Mouse (Mus musculus) forebrain, embryonic 16.5 days (tissue): ENCODE results near the gene Atg7. TPM values are rescaled to one million over a fixed set of nuclear protein-coding genes. Genes with fewer than 3 reads are reported as not detected.

Source experiments
- ATAC-seq: fragments of 200-750 bp; cut with Nextera tagmentation; 2 replicates; pipeline ENCODE4 v1.8.0; 2017; ENCODE audit warnings: mild to moderate bottlenecking, moderate library complexity
- H3K27ac ChIP-seq: fragments of 300-500 bp; sonication (generic); 2 replicates; pipeline ENCODE4 v1.5.1; 2014; ENCODE audit warnings: low read length, control low read depth
- H3K27me3 ChIP-seq: fragments of 300-500 bp; sonication (generic); replicated peaks from 2 replicates; pipeline ENCODE4 v1.6.1; 2014; ENCODE audit warnings: low read length; ENCODE audit not compliant: control insufficient read depth, insufficient read depth
- H3K36me3 ChIP-seq: fragments of 300-500 bp; sonication (generic); 2 replicates; pipeline ENCODE4 v1.6.1; 2014; ENCODE audit not compliant: control insufficient read depth, insufficient read depth
- H3K4me1 ChIP-seq: fragments of 300-500 bp; sonication (generic); replicated peaks from 2 replicates; pipeline ENCODE4 v1.6.1; 2014; ENCODE audit warnings: low read length; ENCODE audit not compliant: control insufficient read depth, insufficient read depth
- H3K4me2 ChIP-seq: fragments of 300-500 bp; sonication (generic); 2 replicates; pipeline ENCODE4 v1.6.1; 2014; ENCODE audit warnings: mild to moderate bottlenecking, low read length, control low read depth
- H3K4me3 ChIP-seq: fragments of 300-500 bp; sonication (generic); replicated peaks from 2 replicates; pipeline ENCODE4 v1.5.1; 2014; ENCODE audit warnings: mild to moderate bottlenecking, low read length, control low read depth
- H3K9ac ChIP-seq: fragments of 300-500 bp; sonication (generic); replicated peaks from 2 replicates; pipeline ENCODE4 v1.6.1; 2014; ENCODE audit warnings: low read depth, low read length, control low read depth
- H3K9me3 ChIP-seq: fragments of 300-500 bp; sonication (generic); 2 replicates; pipeline ENCODE4 v1.6.1; 2016; ENCODE audit warnings: low read length; ENCODE audit not compliant: control insufficient read depth
- WGBS: fragments of 180-500 bp; shearing (Covaris S2); extraction: QIAGEN DNeasy Blood & Tissue Kit; methylation state at CpG from one replicate; pipeline ENCODE4 v1.1.7; 2014; 5-methylcytosine and 5-hydroxymethylcytosine counted together
- polyA plus RNA-seq: library from polyadenylated mRNA; unstranded; fragments of >200 nt; fragmentation: Nextera tagmentation; extraction: Ambion mirVana; gene quantifications from 2 replicates; pipeline ENCODE4 v1.2.1, GENCODE M21; 2015

Gene Atg7
- polyA plus RNA-seq, 1 experiment from 2014 or later, result 23.2 TPM

- Histone ChIP-seq H3K4me3 (no peak overlapping the region), H3K27ac (no peak overlapping the region), H3K4me1 (peaks cover 3% of the 10 kb centered on the region; the same call in 1 of the 2 replicates), H3K9ac (no peak overlapping the region), H3K9me3 (no peaks in the 10 kb centered on the region), H3K27me3 (no peaks in the 10 kb centered on the region), H3K36me3 (no peaks in the 10 kb centered on the region), H3K4me2 (no peak overlapping the region)
- 94% methylated on average over 7 of the region's 7 CpGs for WGBS
- ATAC-seq, result no peak
These were observed 14.1 kb downstream of the Atg7 start for GRCm38 (mm10) chr6:114656826-114657600.

GRCm38 (mm10) chr6:114657807-114658206 is 14.9 kb downstream of the Atg7 start:
- no peak for ATAC-seq
- Histone ChIP-seq H3K27ac (no peak overlapping the region), H3K4me1 (no peaks in the 10 kb centered on the region), H3K36me3 (no peaks in the 10 kb centered on the region), H3K9me3 (no peaks in the 10 kb centered on the region), H3K4me3 (no peak overlapping the region), H3K4me2 (no peak overlapping the region), H3K9ac (no peak overlapping the region), H3K27me3 (no peaks in the 10 kb centered on the region)
- WGBS, result 93% methylated on average over 4 of the region's 4 CpGs

GRCm38 (mm10) chr6:114659278-114659991 is 16.5 kb downstream of the Atg7 start:
- Histone ChIP-seq H3K9ac (no peak overlapping the region), H3K4me1 (no peaks in the 10 kb centered on the region), H3K4me3 (no peak overlapping the region), H3K27me3 (no peaks in the 10 kb centered on the region), H3K36me3 (no peaks in the 10 kb centered on the region), H3K9me3 (no peaks in the 10 kb centered on the region), H3K4me2 (no peak overlapping the region), H3K27ac (no peak overlapping the region)
- WGBS, result 82% methylated on average over 4 of the region's 4 CpGs
- no peak for ATAC-seq

- no peak overlapping the region for H3K27ac ChIP-seq
- H3K4me2 ChIP-seq, result no peak overlapping the region
- H3K4me3 ChIP-seq, result no peak overlapping the region
- 74% methylated on average over 5 of the region's 5 CpGs for WGBS
- no peaks in the 10 kb centered on the region for H3K9me3 ChIP-seq
- no peaks in the 10 kb centered on the region for H3K27me3 ChIP-seq
- no peaks in the 10 kb centered on the region for H3K36me3 ChIP-seq
- H3K4me1 ChIP-seq, result no peaks in the 10 kb centered on the region
- ATAC-seq, result no peak
- H3K9ac ChIP-seq, result no peak overlapping the region
These were observed 17.3 kb downstream of the Atg7 start for GRCm38 (mm10) chr6:114659992-114660800.

GRCm38 (mm10) chr6:114663707-114664106 is 20.8 kb downstream of the Atg7 start:
- Histone ChIP-seq H3K9me3 (no peaks in the 10 kb centered on the region), H3K4me2 (no peak overlapping the region), H3K4me3 (no peak overlapping the region), H3K27ac (0 out of 2 replicates have a peak overlapping the region, but pooled peaks have one; percentile 5), H3K36me3 (no peaks in the 10 kb centered on the region), H3K9ac (no peak overlapping the region), H3K27me3 (no peaks in the 10 kb centered on the region), H3K4me1 (no peaks in the 10 kb centered on the region)
- no peak for ATAC-seq
- 67% methylated on average over 2 of the region's 2 CpGs for WGBS

- no peaks in the 10 kb centered on the region for H3K4me1 ChIP-seq
- H3K9ac ChIP-seq, result no peak overlapping the region
- H3K36me3 ChIP-seq, result no peaks in the 10 kb centered on the region
- H3K27me3 ChIP-seq, result no peaks in the 10 kb centered on the region
- H3K4me3 ChIP-seq, result no peak overlapping the region
- H3K9me3 ChIP-seq, result no peaks in the 10 kb centered on the region
- no peak overlapping the region for H3K27ac ChIP-seq
- no peak for ATAC-seq
- no peak overlapping the region for H3K4me2 ChIP-seq
- WGBS, result 63% methylated on average over 2 of the region's 2 CpGs
These were observed 21.8 kb downstream of the Atg7 start for GRCm38 (mm10) chr6:114664716-114665115.

GRCm38 (mm10) chr6:114667518-114667917 is 24.6 kb downstream of the Atg7 start:
- Histone ChIP-seq H3K4me3 (no peak overlapping the region), H3K27me3 (no peaks in the 10 kb centered on the region), H3K9me3 (no peaks in the 10 kb centered on the region), H3K36me3 (no peaks in the 10 kb centered on the region), H3K4me1 (no peaks in the 10 kb centered on the region), H3K27ac (no peak overlapping the region), H3K4me2 (no peak overlapping the region), H3K9ac (no peak overlapping the region)
- ATAC-seq, result no peak
- WGBS, result 95% methylated on average over 6 of the region's 6 CpGs

- Histone ChIP-seq H3K4me2 (no peak overlapping the region), H3K27ac (no peak overlapping the region), H3K9me3 (no peaks in the 10 kb centered on the region; the same call in 1 of the 2 replicates), H3K27me3 (no peaks in the 10 kb centered on the region), H3K4me3 (no peak overlapping the region), H3K36me3 (peaks cover 6% of the 10 kb centered on the region; the same call in 1 of the 2 replicates), H3K9ac (no peak overlapping the region), H3K4me1 (no peaks in the 10 kb centered on the region)
- no peak for ATAC-seq
These were observed 31.9 kb downstream of the Atg7 start for GRCm38 (mm10) chr6:114674771-114675170.

- ATAC-seq, result no peak
- Histone ChIP-seq H3K36me3 (peaks cover 6% of the 10 kb centered on the region; the same call in 1 of the 2 replicates), H3K27me3 (no peaks in the 10 kb centered on the region), H3K4me1 (no peaks in the 10 kb centered on the region), H3K27ac (no peak overlapping the region), H3K4me3 (no peak overlapping the region), H3K9ac (no peak overlapping the region), H3K9me3 (no peaks in the 10 kb centered on the region; the same call in 1 of the 2 replicates), H3K4me2 (no peak overlapping the region)
- WGBS, result 77% methylated on average over 5 of the region's 5 CpGs
These were observed 33.2 kb downstream of the Atg7 start for GRCm38 (mm10) chr6:114676091-114676490.
